Mouse (Mus musculus): Measurements from ENCODE around the gene Kank4. TPM values are rescaled to one million over a fixed set of nuclear protein-coding genes. Genes with fewer than 3 reads are reported as not detected.
"Not testable (repeated sequence)": the region's sequence is repeated elsewhere in the genome, so short reads cannot be mapped to it uniquely, and the experiment has no call there.

Kank4 gene
- polyA plus RNA-seq, 1 experiment from 2014 or later, result 5.9 TPM

DNA sequence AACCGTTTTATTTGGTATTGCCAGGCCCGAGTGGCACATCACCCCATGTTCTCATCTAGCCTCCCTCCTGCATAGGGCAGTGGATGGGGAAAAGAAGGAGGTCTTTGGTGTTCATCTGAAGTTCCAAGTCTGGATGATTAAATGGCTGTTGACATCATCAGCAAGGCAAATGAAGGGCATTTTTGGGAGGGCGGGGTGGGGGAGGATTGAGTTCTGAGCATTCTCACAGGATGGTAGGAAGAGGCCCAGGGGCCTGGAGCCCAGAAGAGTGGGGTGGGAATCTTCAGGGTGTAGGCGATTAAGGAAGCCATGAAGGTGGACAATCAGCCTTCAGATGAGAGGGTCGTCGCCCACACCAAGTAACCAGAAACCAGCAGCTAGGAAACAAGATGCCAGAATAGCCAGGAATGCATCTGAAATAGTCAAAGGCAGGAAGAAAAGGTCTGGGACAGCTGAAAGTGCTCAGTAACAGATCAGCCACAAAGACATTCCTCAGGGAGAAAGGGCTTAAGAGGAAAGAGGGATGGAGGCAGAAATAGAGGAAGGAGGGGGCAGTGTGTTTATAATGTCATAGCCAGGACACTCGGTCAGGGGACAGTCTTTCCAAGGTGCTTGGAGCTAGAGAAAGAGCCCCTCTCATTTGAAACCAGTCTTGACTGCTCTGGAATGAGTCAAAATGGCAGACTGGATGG is 26.7 kb upstream of the Kank4 start:
- H3K4me2 ChIP-seq, result no peak overlapping the region
- peak; percentile 61 for ATAC-seq (ENCODE audit: insufficient read depth)

DNA sequence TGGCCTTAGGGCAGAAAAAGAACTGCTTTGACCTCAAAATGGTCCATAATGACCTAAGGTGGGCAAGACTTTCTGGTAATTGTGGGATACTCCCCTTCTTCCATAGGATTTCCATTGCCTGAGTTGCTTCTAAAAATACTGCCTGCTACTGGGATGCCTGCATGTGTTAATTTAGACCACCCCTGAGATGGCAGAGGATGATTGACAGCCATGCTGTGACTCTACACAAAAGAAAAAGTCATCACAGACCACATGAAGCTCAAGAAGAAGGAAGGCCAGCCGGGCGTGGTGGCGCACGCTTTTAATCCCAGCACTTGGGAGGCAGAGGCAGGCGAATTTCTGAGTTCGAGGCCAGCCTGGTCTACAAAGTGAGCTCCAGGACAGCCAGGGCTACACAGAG is 23.9 kb upstream of the Kank4 start:
- not testable (repeated sequence) for H3K4me3 ChIP-seq (ENCODE audit: low read depth, low read length); H3K27ac ChIP-seq (ENCODE audit: low read depth); H3K9me3 ChIP-seq (ENCODE audit: low read depth, low read length); ATAC-seq (ENCODE audit: insufficient read depth); DNase-seq; H3K27me3 ChIP-seq (ENCODE audit: insufficient read depth, low read length); H3K4me1 ChIP-seq (ENCODE audit: insufficient read depth); H3K36me3 ChIP-seq (ENCODE audit: insufficient read depth); H3K4me2 ChIP-seq; H3K9ac ChIP-seq
- 93% methylated on average over 6 of the region's 6 CpGs for WGBS

More for the DNA sequence above, 26.7 kb upstream of the Kank4 start:
- no peaks in the 10 kb centered on the region for H3K36me3 ChIP-seq (ENCODE audit: insufficient read depth)
- peak overlapping the region; percentile 52; the same call in 1 of the 2 replicates for H3K27ac ChIP-seq (ENCODE audit: low read depth)
- H3K4me1 ChIP-seq (ENCODE audit: insufficient read depth), result 0 out of 2 replicates have a peak, but pooled peaks cover 6% of the 10 kb centered on the region
- WGBS, result 35% methylated on average over 7 of the region's 7 CpGs
- peak; percentile 71 for DNase-seq
- no peak overlapping the region for H3K4me3 ChIP-seq (ENCODE audit: low read depth, low read length)
- no peaks in the 10 kb centered on the region for H3K27me3 ChIP-seq (ENCODE audit: insufficient read depth, low read length)
- H3K9me3 ChIP-seq (ENCODE audit: low read depth, low read length), result no peaks in the 10 kb centered on the region
- TF ChIP-seq CTCF (IDR thresholded peaks at IDR 0.05; ENCODE audit: low read depth), result no peak
- H3K9ac ChIP-seq, result no peak overlapping the region

DNA sequence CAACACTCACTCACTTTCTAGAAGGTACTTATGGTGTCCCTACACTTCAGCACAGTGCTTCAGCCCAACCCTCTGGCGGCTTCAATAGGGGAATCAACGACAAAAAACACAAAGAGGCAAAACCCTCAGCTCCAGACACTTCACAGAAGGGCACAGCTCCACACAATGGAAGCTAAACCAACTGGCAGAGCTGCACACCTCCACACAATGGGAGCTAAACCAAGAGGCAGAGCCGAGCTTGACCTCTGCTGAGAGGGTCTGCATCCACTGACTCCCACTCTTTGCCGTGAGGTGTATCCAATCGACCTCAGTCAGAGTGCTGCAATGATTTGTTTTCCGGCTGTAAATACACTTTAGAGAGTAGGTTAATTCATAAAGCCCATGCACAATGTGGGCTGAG is 23.2 kb upstream of the Kank4 start:
- H3K27me3 ChIP-seq (ENCODE audit: insufficient read depth, low read length), result no peaks in the 10 kb centered on the region
- H3K4me2 ChIP-seq, result no peak overlapping the region
- DNase-seq, result no peak
- no peak overlapping the region for H3K9ac ChIP-seq
- no peaks in the 10 kb centered on the region for H3K36me3 ChIP-seq (ENCODE audit: insufficient read depth)
- no peak for TF ChIP-seq CTCF (IDR thresholded peaks at IDR 0.05; ENCODE audit: low read depth)
- H3K4me3 ChIP-seq (ENCODE audit: low read depth, low read length), result no peak overlapping the region
- no peak overlapping the region for H3K27ac ChIP-seq (ENCODE audit: low read depth)
- no peaks in the 10 kb centered on the region for H3K9me3 ChIP-seq (ENCODE audit: low read depth, low read length)
- 63% methylated on average over 6 of the region's 6 CpGs for WGBS
- no peaks in the 10 kb centered on the region; the same call in 1 of the 2 replicates for H3K4me1 ChIP-seq (ENCODE audit: insufficient read depth)
- ATAC-seq (ENCODE audit: insufficient read depth), result no peak

DNA sequence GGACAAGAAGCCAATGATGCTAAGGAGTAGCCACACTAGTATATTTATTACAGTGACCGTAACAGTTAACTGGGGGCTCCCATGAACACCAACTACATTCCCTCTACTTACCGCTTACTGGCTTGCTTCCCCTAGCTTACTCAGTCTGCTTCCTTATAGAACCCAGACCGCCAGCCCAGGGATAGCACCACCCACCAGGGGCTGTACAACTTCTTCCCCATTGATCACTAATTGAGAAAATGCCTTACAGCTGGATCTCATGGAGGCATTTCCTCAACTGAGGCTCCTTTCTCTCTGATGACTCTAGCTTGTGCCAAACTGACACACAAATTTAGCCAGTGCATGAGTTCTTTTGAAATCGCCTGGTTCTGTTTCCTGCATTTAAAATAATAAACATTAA is 21.6 kb upstream of the Kank4 start:
- Histone ChIP-seq H3K9ac (no peak overlapping the region), H3K4me3 (ENCODE audit: low read depth, low read length) (no peak overlapping the region), H3K27me3 (ENCODE audit: insufficient read depth, low read length) (no peaks in the 10 kb centered on the region), H3K4me1 (ENCODE audit: insufficient read depth) (peaks cover 6% of the 10 kb centered on the region; the same call in 1 of the 2 replicates), H3K27ac (ENCODE audit: low read depth) (no peak overlapping the region), H3K9me3 (ENCODE audit: low read depth, low read length) (no peaks in the 10 kb centered on the region), H3K36me3 (ENCODE audit: insufficient read depth) (no peaks in the 10 kb centered on the region), H3K4me2 (no peak overlapping the region)
- ATAC-seq (ENCODE audit: insufficient read depth), result no peak
- no peak for TF ChIP-seq CTCF (IDR thresholded peaks at IDR 0.05; ENCODE audit: low read depth)
- no peak for DNase-seq
- WGBS, result 87% methylated on average over 4 of the region's 4 CpGs

DNA sequence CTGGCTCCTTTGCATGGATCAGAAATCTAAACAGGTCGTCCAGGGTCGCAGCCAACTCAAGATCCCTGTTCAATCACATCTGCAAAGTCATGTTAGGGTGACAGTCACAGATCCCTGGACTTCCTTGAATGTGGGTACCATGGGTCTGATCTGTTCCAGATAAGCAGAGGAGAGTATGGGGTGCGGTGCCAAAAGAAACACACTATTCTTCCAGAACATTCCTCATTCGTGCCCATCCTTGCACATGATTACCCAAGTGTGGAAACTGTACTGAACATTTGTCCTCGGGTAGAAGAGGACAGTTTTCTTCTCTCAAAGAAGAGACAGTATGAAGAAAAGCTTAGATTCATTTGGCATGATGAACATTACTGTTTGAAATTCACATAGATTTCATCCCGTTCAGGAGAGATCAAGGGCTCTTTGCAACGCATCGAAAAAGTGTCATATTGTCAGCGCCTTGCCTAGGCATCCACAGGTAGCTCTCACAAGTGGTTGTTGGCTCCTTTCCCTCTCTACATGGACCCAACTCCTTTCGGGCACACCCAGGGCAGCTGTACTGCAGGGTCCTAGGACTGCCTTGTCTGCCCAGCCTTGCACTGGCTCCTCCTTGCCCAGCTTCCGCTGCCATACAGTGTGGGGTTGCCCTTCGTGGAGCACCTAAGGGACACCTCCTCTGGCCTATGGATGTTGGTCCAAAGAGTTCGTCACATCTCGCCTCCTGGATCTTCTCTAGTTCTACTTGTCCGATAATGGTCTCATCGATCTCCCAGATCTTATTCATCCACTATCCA is 20.6 kb upstream of the Kank4 start:
- no peak for DNase-seq

DNA sequence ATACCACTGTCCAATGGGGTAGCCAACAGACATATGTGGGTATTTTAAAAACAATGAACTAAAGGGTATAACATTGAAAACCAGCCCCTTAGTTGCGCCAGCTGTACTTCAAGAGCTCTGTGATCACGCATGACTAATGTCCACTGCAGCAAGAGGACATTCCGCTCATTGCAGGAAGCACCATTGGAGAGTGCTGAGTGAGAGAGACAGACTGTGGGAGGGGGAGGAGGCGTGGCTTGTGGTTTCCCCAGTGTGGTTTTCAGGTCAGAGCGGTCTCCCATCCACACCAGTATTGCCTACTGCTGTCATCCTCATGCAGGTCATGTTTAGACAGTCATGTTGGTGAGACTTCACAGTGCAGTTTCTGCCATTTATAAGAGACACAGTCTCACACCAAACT is 19.2 kb upstream of the Kank4 start:
- peak; percentile 78 for ATAC-seq (ENCODE audit: insufficient read depth)
- Histone ChIP-seq H3K9ac (no peak overlapping the region), H3K36me3 (ENCODE audit: insufficient read depth) (no peaks in the 10 kb centered on the region), H3K27ac (ENCODE audit: low read depth) (no peak overlapping the region), H3K9me3 (ENCODE audit: low read depth, low read length) (no peaks in the 10 kb centered on the region), H3K4me1 (ENCODE audit: insufficient read depth) (peaks cover 6% of the 10 kb centered on the region; the same call in 1 of the 2 replicates), H3K4me3 (ENCODE audit: low read depth, low read length) (no peak overlapping the region), H3K27me3 (ENCODE audit: insufficient read depth, low read length) (no peaks in the 10 kb centered on the region), H3K4me2 (no peak overlapping the region)
- no peak for TF ChIP-seq CTCF (IDR thresholded peaks at IDR 0.05; ENCODE audit: low read depth)
- DNase-seq, result peak; percentile 76
- 16% methylated on average over 5 of the region's 5 CpGs for WGBS

More for the DNA sequence above, 20.6 kb upstream of the Kank4 start:
- Histone ChIP-seq H3K36me3 (ENCODE audit: insufficient read depth) (no peaks in the 10 kb centered on the region), H3K4me2 (no peak overlapping the region), H3K27ac (ENCODE audit: low read depth) (no peak overlapping the region), H3K9ac (no peak overlapping the region), H3K9me3 (ENCODE audit: low read depth, low read length) (no peaks in the 10 kb centered on the region), H3K27me3 (ENCODE audit: insufficient read depth, low read length) (no peaks in the 10 kb centered on the region), H3K4me1 (ENCODE audit: insufficient read depth) (peaks cover 6% of the 10 kb centered on the region; the same call in 1 of the 2 replicates), H3K4me3 (ENCODE audit: low read depth, low read length) (no peak overlapping the region)
- 91% methylated on average over 16 of the region's 16 CpGs for WGBS
- no peak for ATAC-seq (ENCODE audit: insufficient read depth)
- no peak for TF ChIP-seq CTCF (IDR thresholded peaks at IDR 0.05; ENCODE audit: low read depth)

DNA sequence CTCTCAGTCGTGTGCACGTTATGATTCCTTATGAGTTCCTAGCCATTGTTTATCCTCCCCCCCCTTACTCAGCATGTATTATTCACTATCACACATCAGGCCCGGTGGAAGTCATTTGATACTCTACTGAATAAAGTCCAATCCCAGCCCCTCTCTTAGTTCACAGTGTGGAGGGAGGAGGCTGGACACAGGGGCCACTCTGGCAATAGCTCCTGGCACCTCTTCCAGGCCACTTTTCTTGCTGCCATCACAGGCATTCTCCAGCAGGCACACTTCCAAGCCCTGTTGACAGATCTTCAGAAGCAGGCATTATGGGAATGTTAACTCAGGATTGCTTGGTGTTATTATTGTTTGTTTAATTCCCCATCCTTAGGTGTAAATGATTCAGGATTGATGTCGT is 17.4 kb upstream of the Kank4 start:
- Histone ChIP-seq H3K27ac (ENCODE audit: low read depth) (no peak overlapping the region), H3K27me3 (ENCODE audit: insufficient read depth, low read length) (no peaks in the 10 kb centered on the region), H3K9ac (no peak overlapping the region), H3K4me2 (no peak overlapping the region), H3K4me1 (ENCODE audit: insufficient read depth) (peaks cover 6% of the 10 kb centered on the region; the same call in 1 of the 2 replicates), H3K4me3 (ENCODE audit: low read depth, low read length) (no peak overlapping the region), H3K9me3 (ENCODE audit: low read depth, low read length) (no peaks in the 10 kb centered on the region), H3K36me3 (ENCODE audit: insufficient read depth) (no peaks in the 10 kb centered on the region)
- DNase-seq (peak; percentile 71), ATAC-seq (ENCODE audit: insufficient read depth) (peak; percentile 60)
- TF ChIP-seq CTCF (IDR thresholded peaks at IDR 0.05; ENCODE audit: low read depth), result no peak
- WGBS, result 26% methylated on average over 4 of the region's 4 CpGs

Data from lung, embryonic 14.5 days (tissue).